Mouse (Mus musculus) gastrocnemius, adult 18-20 months (tissue): Measurements from ENCODE around the gene Pard3. TPM values are rescaled to one million over a fixed set of nuclear protein-coding genes. Genes with fewer than 3 reads are reported as not detected.

Source experiments
- DNase-seq: peaks from one replicate; pipeline ENCODE4 v3.0.0; 2021; ENCODE audit warnings: low spot score
- total RNA-seq, 2 experiments: library from RNA; stranded (reverse); gene quantifications; 2 replicates each; pipeline ENCODE4 v1.2.3; 2021

The Pard3 gene
- total RNA-seq, 2 experiments from 2014 or later, result 27.7 to 28.5 TPM

DNA sequence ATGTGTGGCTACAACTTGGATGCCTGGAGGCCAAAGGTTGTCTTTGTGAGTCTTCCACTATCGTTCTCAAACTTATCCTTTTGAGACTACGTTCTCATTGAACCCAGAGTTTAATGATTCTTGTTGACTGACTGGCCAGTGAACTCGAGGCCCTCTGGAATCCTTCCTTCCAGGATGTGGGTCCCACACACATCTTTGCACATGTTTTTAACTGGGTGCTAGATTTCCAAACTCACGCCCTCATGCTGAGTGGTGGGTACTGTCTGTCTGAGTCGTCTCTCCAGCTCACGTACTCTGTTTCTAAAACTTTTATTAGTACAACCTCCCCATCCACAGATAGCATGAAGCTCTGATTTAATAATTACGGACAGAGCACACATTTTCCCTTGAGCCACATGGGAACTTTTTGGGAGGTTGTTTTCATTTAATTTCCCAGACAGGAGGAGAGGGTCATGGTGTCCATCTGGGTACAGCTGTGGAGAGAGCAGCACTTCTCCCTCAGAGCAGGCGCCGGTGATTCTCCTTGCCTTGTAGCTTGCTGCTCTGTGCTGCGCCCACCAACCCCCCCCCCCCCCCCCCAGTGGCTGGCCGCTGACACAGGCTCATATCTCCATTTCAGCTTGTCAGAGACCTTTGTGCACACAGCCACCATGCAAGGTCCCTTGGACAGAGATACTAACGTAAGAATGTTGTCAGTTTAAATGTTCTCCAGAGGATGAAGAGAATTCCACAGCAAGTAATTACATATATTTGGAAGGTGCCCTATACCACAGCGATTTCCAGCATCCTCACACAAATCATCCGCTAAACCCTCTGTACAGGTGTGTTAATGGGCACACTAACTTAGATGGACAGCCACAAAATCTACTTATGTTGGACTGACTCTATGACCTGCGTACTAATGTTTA is 165.9 kb downstream of the Pard3 start:
- no peak for DNase-seq

DNA sequence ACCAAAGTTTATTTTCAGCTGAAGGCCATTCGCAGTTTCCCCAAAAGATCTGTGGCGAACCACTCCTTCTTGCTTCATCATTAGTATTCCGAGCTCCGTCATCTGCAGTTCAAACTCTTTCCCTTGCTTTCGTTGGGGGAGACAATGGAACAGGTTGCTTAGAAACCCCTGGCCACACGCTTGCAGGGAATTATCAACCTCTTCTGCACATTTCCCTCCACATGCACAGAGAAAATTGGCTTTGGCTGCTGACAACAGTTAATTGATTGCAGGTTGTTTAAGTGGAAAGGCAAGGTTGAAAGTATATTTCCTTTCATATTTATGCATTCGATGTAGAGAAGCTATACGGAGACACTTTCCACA is 166.5 kb downstream of the Pard3 start:
- DNase-seq, result no peak

DNA sequence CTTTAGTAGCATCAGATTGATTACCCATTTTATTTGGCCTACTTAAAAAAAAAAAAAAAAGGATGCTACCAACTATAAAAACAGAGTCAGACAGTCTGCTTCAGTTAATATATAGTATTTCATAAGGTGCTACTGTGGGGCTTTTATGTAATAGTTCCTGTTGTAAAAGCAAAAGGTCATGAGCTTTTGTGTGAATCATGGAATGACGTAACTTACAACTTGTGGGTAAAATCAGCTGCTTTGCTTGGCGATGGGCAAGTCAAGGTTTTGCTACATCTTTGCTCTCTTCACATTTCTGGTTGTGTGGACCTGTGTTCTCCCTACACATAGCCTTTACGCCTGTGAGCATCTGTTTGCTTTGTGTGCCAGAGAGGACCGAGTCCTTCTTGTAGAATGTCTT is 179.7 kb downstream of the Pard3 start:
- no peak for DNase-seq

DNA sequence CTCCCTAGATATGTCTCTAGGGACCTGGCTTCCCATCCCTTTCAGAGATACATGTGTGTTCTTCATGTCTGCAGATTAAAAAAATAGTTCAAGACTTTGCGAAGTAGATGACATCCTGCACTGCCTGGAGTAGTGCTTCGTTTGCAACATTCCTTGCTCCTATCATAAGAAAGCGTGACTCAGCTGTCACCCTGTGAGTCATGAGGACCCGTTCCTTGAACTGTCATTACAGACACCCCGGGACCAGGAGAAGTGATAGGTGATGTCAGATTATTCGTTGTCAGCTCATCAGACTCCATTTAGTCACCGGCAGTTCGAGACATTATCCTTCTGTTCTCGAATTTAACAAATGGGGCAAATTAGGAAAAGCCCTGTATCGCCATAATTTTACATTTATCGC is 180.1 kb downstream of the Pard3 start:
- no peak for DNase-seq

DNA sequence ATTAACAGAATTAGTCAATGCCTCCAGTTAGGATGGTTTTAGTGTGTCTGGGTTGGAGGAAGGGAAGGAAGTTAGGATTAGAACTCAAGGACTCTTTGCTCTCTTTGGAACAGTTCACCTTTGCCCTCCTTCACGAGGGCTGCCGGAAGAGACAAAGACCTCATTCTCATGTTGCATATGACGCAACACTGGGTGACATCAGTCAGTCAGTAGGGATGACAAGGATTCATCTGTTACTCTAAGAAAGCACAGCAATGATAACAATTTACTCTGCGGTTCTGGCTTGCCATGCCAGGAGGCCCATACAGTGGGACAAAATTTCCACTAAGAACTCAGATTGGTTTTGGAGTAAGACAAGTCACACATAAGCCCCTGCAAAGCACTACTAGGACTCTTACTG is 187.1 kb downstream of the Pard3 start:
- no peak for DNase-seq

DNA sequence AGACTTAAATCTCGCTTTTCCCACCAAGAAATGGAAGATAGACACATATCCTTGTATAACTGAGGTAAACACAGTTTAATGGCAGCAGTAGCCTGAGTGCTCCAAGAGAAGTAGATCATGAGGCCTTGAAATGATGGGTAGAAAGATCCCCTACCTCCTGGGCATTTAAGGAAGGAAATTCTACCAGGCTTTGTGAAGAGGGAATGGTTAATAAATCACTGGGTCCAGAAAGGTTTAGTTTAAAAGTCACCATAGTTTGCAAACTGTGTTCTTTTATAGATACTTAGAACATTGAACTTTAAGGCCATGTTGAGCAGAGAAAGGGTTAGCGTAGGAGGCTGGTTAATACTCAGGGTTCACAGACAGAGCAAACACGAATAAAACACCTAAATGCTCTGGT is 187.8 kb downstream of the Pard3 start:
- no peak for DNase-seq

DNA sequence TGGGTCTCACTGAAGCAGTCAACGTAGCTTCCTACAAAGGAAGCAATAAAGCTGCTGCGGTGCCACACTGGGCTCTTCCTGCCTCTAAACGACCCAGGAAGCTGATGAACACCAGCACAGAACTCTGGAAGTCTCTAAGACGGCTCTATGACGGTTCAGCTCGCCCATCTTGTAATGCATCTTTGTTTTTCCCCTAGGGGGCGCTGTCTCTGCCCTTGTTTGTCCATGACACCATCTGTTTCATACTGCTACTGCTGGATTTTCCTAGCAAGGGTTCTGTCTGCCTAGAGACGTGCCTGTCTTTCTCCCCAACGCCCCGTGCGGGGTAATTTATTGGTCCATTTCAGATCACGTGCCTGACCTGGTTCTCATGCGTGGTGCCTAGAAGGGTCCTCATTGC is 188.3 kb downstream of the Pard3 start:
- no peak for DNase-seq

DNA sequence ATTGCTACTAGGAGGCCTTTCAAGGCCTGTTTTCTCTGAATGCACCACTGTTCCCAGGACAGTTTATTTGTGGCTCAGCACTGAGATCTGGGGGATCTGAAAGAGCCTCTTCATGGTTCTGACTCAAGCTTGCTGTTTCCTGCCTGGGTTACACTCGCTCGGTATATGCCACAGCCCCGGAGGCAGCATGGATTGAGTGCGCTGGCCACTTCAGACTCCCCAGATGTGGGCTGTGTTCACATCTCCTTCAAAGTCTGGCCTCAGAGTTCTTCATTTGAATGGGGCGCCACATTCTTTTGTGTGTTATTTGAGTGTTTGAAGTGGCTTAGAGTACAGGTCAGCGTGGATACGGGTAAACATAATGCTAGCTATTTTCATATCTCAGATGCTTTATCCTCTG is 190.9 kb downstream of the Pard3 start:
- no peak for DNase-seq

DNA sequence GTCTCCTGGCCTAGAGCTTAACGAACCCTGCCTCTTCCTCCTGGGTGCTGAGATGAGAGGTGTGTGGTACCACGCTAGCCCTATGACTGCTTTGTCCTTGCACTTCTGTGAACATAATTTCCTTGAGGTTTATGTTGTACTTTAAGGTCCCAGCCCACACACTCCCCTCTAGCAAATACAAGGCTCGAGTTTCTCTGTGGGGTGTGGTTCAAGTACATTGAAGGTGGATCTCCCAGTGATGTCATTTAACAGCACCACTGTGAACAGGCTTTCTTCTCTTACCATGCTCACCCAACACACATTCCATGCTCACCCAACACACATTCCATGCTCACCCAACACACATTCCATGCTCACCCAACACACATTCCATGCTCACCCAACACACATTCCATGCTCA is 193.4 kb downstream of the Pard3 start:
- no peak for DNase-seq

DNA sequence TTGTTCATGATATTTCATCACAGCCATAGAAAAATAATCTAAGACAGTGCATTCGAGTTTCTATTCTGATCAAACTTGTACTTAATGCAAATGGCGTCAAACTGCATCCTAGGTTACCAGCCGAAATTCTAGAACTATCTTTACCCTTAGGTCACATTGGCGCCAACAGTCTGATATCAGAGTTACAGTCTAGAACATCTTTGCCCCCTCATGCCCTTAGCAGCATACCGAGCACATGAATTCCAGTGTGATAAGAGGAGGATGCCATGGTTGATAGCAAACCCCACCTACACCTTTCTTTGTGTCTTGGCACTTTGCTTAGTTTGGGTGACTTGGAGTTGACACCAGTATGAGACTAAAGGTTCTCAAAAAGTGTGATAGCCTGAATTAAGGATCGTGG is 197.4 kb downstream of the Pard3 start:
- DNase-seq, result no peak

DNA sequence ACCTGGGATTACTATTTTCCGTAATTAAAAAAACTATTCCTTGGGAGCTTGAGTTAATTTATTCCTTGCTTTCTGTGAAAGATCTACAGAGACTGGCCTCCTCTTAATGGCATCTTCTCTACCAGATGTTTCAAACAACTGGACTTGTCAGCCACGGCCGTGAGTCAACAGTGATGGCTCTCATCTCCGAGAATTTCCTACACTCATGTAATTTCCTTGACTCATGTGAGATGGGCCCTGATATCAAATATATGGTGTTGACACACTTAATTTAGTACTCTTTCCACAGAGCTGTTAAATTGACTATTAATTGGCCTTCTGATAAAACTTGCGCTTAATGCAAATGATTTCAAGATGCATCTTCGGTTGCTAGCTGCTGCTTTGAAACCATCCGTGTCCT is 198.3 kb downstream of the Pard3 start:
- no peak for DNase-seq

DNA sequence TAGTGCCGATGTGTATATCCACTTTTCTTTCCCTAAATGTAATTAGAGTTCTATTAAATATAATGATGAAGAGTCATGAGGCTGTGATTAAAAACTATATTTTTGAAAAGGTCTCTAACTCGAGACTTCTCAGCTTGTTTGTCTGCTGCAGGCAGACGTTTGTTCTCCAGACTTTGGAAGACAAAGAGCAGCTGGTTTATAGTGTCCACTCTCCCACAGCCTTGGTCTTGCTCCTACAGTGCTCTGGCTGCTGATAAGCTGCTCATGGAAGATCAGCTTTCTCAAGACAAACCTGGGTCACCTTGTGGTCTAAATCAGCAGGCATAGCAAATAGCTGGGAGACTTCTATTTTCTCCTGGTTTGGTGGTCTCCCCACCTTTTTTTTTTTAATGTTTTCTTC is 198.7 kb downstream of the Pard3 start:
- DNase-seq, result no peak

DNA sequence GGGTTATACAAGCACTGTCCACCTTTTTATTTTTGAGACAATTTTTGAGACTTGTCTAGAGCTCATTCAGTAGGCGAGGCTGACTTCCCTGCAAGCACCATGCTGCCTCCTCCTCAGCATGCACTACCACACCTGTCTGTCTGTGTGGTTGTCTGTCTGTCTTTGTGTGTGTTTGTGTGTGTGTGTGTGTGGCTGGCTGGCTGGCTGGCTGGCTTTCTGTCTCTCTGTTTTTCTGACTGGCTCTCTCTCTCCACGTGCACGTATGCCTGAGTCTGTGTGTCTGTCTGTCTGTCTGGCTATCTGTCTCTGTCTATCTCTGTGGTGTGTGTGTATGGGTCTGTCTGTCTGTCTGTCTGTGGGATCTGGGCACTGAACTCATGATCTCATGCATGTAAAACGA is 199.2 kb downstream of the Pard3 start:
- no peak for DNase-seq

DNA sequence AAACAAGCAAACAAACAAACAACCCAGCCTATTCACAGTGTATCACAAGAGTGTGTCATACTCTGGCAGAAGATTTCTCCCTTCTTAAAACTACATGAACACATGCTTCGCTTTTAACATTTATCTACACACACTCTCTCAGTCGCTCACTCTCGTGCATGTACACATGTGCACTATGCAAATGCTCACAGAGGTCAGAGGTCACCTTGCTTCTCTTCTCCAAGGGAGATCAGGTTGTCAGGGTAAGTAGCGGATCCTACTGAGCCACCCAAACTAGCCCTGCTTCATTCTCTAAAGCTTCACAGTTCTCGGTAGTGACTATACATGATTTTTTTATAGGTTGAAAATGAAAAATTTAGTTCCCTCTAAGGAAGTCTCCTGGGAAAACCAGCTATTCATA is 199.8 kb downstream of the Pard3 start:
- DNase-seq, result no peak

DNA sequence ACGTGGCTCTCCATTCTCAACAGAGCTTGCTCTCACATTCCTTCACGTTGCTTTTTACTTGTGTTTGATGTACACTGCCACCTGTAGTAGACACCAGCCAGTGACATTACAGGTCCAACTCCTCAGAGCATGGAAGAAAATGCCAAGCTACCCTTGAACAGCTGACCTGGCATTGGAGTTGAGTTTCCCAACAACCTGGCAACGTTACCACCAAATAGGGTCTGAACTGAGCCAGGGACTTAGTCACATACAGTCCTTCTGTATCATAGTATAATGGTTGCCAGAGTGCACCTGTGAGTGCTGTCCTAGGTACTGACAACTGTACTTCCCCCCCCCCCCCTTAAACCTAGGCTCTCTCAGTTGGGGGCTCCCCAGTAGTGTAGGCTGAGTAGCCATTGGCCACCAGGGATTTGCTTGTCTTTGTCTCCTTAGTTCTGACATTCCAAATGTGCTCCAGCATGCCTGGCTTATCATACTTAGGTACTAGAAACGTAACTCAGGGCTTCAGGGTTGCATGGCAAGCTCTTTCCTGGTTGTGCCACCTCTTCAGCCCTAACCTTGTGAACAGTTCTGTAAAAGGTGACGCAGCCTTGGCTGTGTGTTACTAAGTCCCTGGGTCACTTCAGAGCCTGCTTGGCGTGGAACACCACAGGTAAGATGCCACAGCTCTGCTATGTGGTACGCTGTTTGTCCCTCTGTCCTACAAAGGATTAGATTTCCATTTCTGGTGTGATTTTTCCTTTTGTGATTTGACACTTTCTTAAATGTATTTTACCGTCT is 201.2 kb downstream of the Pard3 start:
- no peak for DNase-seq

DNA sequence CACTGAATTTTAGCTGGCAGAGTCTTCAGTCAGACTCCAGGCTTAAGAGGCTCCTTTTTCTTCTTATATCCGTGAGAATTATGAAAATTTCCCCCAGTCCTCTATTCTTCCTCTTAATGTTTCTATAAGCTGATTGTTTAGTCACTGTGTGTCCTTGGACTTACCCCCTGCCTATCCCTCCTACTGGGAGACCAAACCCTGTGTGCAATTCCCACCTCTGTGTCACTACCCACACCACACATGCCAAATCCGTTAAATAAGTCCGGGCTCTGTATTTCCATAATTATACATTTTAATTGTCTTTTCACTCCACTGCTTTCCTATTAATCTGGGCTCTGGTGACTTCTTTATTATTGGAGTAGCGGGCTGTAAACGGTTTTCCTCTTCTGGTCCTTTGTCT is 203.1 kb downstream of the Pard3 start:
- no peak for DNase-seq

DNA sequence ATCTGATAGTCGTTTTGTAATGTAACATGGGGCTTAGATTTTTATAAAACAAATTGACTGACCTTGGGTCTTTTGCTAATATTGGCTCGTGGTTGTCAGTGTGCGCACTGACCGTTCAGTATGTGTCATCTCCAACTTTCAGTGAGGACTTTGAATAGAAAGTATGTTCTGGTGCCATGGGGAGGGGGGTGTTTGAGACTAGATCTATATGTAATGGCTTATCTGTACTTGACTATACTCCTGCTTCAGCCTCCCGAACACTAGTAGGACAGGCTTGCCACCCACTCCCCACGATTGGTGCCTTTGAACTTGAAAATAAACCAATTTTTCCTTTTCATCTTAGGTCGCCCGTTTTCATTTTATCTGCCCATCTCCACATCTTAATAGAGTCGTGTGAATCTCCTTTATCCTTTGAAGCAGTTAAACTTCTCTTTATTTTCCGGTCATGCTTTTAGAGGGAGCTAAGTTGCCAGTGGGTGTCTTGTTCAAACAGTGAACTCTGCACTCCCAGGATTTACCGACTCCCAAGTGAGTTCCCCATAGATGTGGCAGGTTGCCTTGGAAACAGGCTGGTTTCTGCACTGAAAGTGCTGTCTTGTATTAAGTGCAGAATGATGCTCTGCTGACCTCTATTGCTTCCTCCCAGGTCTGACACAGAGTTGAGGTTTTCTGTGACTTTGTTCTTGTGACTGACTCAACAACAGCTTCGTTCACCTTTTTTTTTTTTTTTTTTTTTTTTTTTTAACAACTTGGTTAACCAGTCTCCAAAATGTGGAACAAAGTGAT is 204.7 kb downstream of the Pard3 start:
- DNase-seq, result no peak

DNA sequence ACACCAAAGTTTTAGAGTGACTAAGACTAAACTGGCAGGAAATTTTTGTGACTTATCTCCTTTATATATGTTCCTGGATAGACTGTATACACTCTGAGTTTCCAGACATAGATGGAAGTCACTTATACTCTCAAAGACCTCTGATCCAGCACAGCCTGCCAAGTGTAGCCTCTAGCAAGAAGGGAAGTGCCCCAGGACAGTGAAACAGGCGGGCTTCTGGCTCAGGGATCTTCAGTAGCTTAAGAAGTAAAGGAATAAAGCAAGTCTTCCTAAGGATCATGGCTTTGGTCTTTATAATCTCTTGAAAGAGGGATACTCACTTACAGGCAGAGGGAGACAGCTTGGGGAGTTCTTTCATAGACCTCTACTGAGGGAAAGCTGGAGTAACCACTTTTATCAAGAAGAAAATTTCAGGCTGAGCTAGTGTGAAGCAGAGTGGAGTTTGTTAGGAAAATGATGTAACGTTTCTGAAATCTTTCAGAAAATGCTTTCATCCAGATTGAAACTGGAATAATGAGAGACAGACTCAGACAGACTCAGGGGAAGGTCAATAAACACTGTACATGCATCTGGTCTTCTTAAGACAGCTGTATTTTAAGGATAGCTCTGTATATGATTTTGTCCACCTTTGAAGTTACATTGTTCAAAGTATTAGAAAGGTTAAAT is 205.5 kb downstream of the Pard3 start:
- no peak for DNase-seq

DNA sequence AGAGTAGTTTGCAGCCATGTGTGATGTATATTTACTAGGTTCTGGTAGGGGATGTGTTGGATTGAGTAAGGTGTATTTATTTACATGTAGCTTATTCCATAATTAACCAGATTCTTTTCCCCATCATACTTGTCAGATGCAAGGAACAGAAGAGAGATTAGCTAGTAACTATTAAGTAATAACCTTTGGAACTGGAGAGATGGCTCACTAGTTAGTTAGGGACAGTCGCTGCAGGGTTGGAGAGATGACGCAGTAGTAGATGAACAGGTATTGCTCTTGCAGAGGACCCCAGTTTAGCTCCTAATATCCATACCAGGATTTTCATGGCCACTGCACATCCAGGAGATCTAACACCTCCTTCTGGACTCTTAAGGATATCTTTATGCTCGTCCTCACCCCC is 207.5 kb downstream of the Pard3 start:
- DNase-seq, result no peak

DNA sequence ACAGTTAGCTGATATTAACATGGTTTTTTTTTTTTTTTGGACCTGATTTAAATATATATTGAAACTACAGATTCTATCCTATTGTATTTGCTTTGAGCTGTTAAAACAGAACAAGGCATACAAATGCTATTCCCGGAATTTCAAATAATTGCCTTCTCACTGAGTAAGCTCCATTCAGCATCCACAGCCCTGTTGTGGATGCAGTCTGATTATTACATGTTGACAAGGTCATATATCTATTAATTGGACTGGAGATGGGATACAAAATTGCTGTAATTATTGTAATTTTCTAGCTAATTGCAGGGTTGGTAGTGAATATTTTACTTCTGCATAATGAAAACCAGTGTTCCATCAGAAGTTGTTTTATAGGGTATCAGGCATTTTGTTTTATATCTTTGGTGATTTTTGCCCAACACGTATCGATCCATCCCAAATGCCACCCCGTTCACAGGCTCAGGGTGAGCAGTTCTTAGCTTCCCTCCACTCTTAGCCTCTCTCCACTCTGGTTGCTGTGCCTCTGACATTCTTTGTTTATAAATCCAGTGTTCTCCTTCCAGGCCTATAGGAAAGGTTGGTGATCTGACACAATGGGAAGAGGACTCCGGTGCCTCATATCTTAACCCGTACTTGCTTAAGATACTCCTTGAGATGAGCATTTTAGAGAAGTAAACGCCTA is 216.7 kb downstream of the Pard3 start:
- no peak for DNase-seq

DNA sequence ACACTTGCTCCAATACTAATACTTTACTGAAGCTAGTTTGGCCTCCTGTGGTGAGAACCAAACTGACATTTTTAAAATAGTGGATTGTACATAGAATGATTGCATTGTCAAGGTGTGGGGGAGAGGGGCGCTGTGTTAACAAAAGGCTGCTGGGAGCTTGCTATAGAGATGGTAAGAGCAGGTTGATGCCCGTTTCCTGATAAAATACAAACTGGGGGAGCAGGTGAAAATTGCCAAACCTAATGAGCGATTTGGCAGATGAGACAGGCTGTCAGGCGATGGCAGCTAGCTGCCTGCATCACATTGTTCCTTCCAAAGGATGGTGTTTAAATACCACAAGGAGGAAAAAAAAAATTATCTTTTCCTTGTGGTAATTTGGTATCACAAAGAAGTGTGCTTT is 217.3 kb downstream of the Pard3 start:
- DNase-seq, result no peak
